Mouse (Mus musculus): ENCODE results near the gene Meox1. TPM values are rescaled to one million over a fixed set of nuclear protein-coding genes. Genes with fewer than 3 reads are reported as not detected.

Gene Meox1
- polyA plus RNA-seq, 1 experiment from 2014 or later = 4.0 TPM

DNA sequence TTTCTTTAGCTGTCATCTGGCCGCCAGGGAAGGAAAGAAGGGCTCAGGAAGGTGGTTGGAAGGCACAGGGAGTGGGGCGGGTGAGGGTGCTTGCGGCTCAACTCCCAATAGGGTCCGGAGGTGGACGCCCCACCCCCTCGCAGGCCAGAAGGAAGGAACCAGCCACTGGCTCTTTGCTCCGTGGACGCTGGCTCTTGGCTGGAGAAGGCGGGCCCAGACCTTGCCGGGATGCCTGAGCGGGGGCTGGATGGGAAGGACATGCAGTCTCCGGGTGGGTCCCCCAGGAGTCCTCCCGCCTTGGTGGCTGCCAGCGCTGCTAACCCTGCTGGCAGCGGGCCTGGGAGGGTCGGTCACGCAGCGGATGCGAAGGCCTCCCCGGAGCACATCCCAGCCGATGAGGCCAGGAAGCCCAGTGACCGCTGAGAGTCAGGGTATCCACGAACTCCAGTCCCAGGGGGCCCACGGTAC is 12.5 kb downstream of the Meox1 start:
- Histone ChIP-seq H3K4me2 (ENCODE audit: low read length) (peak overlapping the region; percentile 43), H3K27me3 (replicated peaks; ENCODE audit: control insufficient read depth, insufficient read depth, low read length) (no peaks in the 10 kb centered on the region), H3K27ac (ENCODE audit: low read depth) (peak overlapping the region; percentile 54), H3K36me3 (ENCODE audit: control insufficient read depth, insufficient read depth, low read length) (no peaks in the 10 kb centered on the region), H3K4me3 (ENCODE audit: low read depth, low read length) (no peak overlapping the region), H3K4me1 (replicated peaks; ENCODE audit: control insufficient read depth, insufficient read depth, low read length) (peaks cover 44% of the 10 kb centered on the region), H3K9ac (ENCODE audit: low read length) (peak overlapping the region; percentile 32; the same call in 1 of the 2 replicates), H3K9me3 (ENCODE audit: control insufficient read depth, low read length) (no peaks in the 10 kb centered on the region)
- WGBS = 5% methylated on average over 23 of the region's 24 CpGs
- peak; percentile 68; the same call in 1 of the 2 replicates for ATAC-seq (replicated peaks; ENCODE audit: low FRiP score, low TSS enrichment, low read depth)
- DNase-seq (ENCODE audit: low spot score) = peak; percentile 71

- Histone ChIP-seq H3K27ac (ENCODE audit: low read depth) (peak overlapping the region; percentile 54), H3K27me3 (replicated peaks; ENCODE audit: control insufficient read depth, insufficient read depth, low read length) (no peaks in the 10 kb centered on the region), H3K9ac (ENCODE audit: low read length) (no peak overlapping the region), H3K4me2 (ENCODE audit: low read length) (peak overlapping the region; percentile 43), H3K4me1 (replicated peaks; ENCODE audit: control insufficient read depth, insufficient read depth, low read length) (peaks cover 44% of the 10 kb centered on the region), H3K4me3 (ENCODE audit: low read depth, low read length) (no peak overlapping the region), H3K9me3 (ENCODE audit: control insufficient read depth, low read length) (no peaks in the 10 kb centered on the region), H3K36me3 (ENCODE audit: control insufficient read depth, insufficient read depth, low read length) (no peaks in the 10 kb centered on the region)
- 25% methylated on average over 7 of the region's 7 CpGs for WGBS
- ATAC-seq (replicated peaks; ENCODE audit: low FRiP score, low TSS enrichment, low read depth) = no peak; the same call in 1 of the 2 replicates
- DNase-seq (ENCODE audit: low spot score) = no peak
Observed at GRCm38 (mm10) chr11:101881185-101881584, 13.0 kb downstream of the Meox1 start.

GRCm38 (mm10) chr11:101879672-101880071 is 14.5 kb downstream of the Meox1 start:
- Histone ChIP-seq H3K9me3 (ENCODE audit: control insufficient read depth, low read length) (no peaks in the 10 kb centered on the region), H3K4me3 (ENCODE audit: low read depth, low read length) (no peak overlapping the region), H3K9ac (ENCODE audit: low read length) (no peak overlapping the region), H3K27ac (ENCODE audit: low read depth) (0 out of 2 replicates have a peak overlapping the region, but pooled peaks have one; percentile 33), H3K27me3 (replicated peaks; ENCODE audit: control insufficient read depth, insufficient read depth, low read length) (no peaks in the 10 kb centered on the region), H3K4me1 (replicated peaks; ENCODE audit: control insufficient read depth, insufficient read depth, low read length) (peaks cover 35% of the 10 kb centered on the region), H3K36me3 (ENCODE audit: control insufficient read depth, insufficient read depth, low read length) (no peaks in the 10 kb centered on the region), H3K4me2 (ENCODE audit: low read length) (no peak overlapping the region)
- DNase-seq (ENCODE audit: low spot score) (no peak), ATAC-seq (replicated peaks; ENCODE audit: low FRiP score, low TSS enrichment, low read depth) (no peak)
- 56% methylated on average over 4 of the region's 4 CpGs for WGBS

DNA sequence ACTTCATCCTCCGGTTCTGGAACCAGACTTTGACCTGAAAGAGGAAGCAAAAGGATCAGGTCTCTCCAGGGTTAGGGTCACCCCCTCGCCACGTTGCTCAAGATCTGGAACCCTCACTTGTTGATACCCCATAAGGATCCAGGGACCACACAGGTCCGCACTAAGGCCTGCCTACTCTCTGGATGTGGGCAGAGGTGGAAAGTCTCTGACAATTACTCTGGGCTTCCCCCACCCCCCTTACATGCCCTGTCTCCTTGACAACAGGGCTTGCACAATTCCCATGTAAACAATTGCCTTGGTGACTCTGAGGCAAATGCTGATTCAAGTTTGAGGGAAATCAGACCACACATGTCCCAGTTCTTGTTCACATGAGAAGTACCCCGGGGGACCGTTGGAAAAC is 15.5 kb downstream of the Meox1 start:
- WGBS = 50% methylated on average over 6 of the region's 6 CpGs
- no peak for DNase-seq (ENCODE audit: low spot score)
- no peak for ATAC-seq (replicated peaks; ENCODE audit: low FRiP score, low TSS enrichment, low read depth)
- H3K9ac ChIP-seq (ENCODE audit: low read length) = no peak overlapping the region
- H3K4me1 ChIP-seq (replicated peaks; ENCODE audit: control insufficient read depth, insufficient read depth, low read length) = peaks cover 43% of the 10 kb centered on the region
- no peaks in the 10 kb centered on the region for H3K9me3 ChIP-seq (ENCODE audit: control insufficient read depth, low read length)
- H3K27me3 ChIP-seq (replicated peaks; ENCODE audit: control insufficient read depth, insufficient read depth, low read length) = no peaks in the 10 kb centered on the region
- no peak overlapping the region for H3K4me3 ChIP-seq (ENCODE audit: low read depth, low read length)
- no peak overlapping the region for H3K27ac ChIP-seq (ENCODE audit: low read depth)
- H3K36me3 ChIP-seq (ENCODE audit: control insufficient read depth, insufficient read depth, low read length) = no peaks in the 10 kb centered on the region
- H3K4me2 ChIP-seq (ENCODE audit: low read length) = no peak overlapping the region

DNA sequence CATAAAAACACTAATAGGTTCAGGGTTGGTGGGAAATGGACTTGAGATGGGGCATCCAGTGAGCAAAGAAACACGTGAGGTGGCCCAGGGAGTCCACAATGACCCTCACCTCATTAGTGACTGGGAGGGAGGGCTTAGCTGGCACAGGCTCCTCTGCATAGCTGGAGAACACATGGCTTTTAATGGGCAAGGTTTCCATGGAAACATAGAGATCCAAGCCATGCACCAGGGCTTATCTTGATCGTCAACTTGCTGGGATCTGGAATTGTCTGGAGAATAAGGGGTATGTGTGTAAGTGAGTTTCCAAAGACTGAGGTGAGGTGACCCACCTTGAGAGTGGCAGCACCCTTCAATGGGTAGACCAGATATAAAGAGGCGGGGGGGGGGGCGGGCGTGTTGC is 19.2 kb downstream of the Meox1 start:
- no peak for DNase-seq (ENCODE audit: low spot score)
- WGBS = 52% methylated on average over 5 of the region's 5 CpGs

DNA sequence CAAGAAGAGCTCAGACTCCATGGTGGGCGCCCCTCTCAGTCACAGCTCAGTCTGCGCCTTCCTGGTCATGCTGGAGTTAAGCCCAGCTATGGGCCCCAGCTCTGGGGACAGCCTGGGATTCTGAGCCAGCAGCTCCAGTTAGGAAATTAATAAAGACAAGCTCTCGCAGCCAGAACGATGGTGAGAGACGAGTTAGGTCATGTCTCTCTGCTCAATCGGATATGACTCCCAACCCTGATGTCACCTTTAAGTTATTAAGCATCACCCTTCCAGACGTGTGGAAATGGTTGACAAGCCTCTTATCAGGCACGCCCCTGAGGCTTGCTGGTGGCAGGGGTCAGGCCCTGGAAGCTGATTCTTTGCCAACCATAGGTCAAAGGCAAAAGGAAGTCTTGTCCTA is 20.3 kb downstream of the Meox1 start:
- Histone ChIP-seq H3K9me3 (ENCODE audit: control insufficient read depth, low read length) (no peaks in the 10 kb centered on the region), H3K4me1 (replicated peaks; ENCODE audit: control insufficient read depth, insufficient read depth, low read length) (peaks cover 27% of the 10 kb centered on the region), H3K27ac (ENCODE audit: low read depth) (no peak overlapping the region), H3K4me2 (ENCODE audit: low read length) (no peak overlapping the region), H3K36me3 (ENCODE audit: control insufficient read depth, insufficient read depth, low read length) (no peaks in the 10 kb centered on the region), H3K27me3 (replicated peaks; ENCODE audit: control insufficient read depth, insufficient read depth, low read length) (no peaks in the 10 kb centered on the region), H3K4me3 (ENCODE audit: low read depth, low read length) (no peak overlapping the region), H3K9ac (ENCODE audit: low read length) (no peak overlapping the region)
- ATAC-seq (replicated peaks; ENCODE audit: low FRiP score, low TSS enrichment, low read depth) (no peak), DNase-seq (ENCODE audit: low spot score) (no peak)
- WGBS = 57% methylated on average over 8 of the region's 8 CpGs

More for the DNA sequence above, 19.2 kb downstream of the Meox1 start:
- no peak overlapping the region for H3K4me3 ChIP-seq (ENCODE audit: low read depth, low read length)
- ATAC-seq (replicated peaks; ENCODE audit: low FRiP score, low TSS enrichment, low read depth) = no peak
- no peaks in the 10 kb centered on the region for H3K36me3 ChIP-seq (ENCODE audit: control insufficient read depth, insufficient read depth, low read length)
- no peaks in the 10 kb centered on the region for H3K9me3 ChIP-seq (ENCODE audit: control insufficient read depth, low read length)
- H3K4me2 ChIP-seq (ENCODE audit: low read length) = no peak overlapping the region
- no peak overlapping the region for H3K9ac ChIP-seq (ENCODE audit: low read length)
- H3K27ac ChIP-seq (ENCODE audit: low read depth) = no peak overlapping the region
- H3K27me3 ChIP-seq (replicated peaks; ENCODE audit: control insufficient read depth, insufficient read depth, low read length) = no peaks in the 10 kb centered on the region
- H3K4me1 ChIP-seq (replicated peaks; ENCODE audit: control insufficient read depth, insufficient read depth, low read length) = peaks cover 34% of the 10 kb centered on the region

DNA sequence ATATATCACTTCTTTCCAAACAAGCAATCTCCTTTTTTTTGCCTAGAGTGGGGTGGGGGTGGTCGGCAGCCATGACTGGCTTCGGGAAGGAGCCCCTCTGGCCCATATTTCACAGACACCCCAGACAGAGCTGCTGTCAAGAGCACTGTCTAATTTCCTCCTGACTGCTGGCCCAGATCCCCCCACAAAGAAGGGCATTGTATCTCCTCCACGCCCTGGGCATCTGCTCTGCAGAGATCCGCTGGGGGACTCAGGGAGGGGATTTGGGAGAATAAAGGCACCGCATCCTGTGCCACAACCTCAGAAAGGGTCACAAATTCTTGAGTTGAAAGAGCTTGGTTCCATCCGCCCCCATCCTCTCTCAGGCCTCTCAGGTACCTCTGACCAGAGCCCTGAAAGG is 22.7 kb downstream of the Meox1 start:
- Histone ChIP-seq H3K27me3 (replicated peaks; ENCODE audit: control insufficient read depth, insufficient read depth, low read length) (no peaks in the 10 kb centered on the region), H3K4me2 (ENCODE audit: low read length) (no peak overlapping the region), H3K9ac (ENCODE audit: low read length) (no peak overlapping the region), H3K36me3 (ENCODE audit: control insufficient read depth, insufficient read depth, low read length) (no peaks in the 10 kb centered on the region), H3K4me3 (ENCODE audit: low read depth, low read length) (no peak overlapping the region), H3K9me3 (ENCODE audit: control insufficient read depth, low read length) (no peaks in the 10 kb centered on the region), H3K4me1 (replicated peaks; ENCODE audit: control insufficient read depth, insufficient read depth, low read length) (peaks cover 31% of the 10 kb centered on the region), H3K27ac (ENCODE audit: low read depth) (no peak overlapping the region)
- WGBS = 42% methylated on average over 6 of the region's 6 CpGs
- ATAC-seq (replicated peaks; ENCODE audit: low FRiP score, low TSS enrichment, low read depth) (no peak), DNase-seq (ENCODE audit: low spot score) (no peak)

DNA sequence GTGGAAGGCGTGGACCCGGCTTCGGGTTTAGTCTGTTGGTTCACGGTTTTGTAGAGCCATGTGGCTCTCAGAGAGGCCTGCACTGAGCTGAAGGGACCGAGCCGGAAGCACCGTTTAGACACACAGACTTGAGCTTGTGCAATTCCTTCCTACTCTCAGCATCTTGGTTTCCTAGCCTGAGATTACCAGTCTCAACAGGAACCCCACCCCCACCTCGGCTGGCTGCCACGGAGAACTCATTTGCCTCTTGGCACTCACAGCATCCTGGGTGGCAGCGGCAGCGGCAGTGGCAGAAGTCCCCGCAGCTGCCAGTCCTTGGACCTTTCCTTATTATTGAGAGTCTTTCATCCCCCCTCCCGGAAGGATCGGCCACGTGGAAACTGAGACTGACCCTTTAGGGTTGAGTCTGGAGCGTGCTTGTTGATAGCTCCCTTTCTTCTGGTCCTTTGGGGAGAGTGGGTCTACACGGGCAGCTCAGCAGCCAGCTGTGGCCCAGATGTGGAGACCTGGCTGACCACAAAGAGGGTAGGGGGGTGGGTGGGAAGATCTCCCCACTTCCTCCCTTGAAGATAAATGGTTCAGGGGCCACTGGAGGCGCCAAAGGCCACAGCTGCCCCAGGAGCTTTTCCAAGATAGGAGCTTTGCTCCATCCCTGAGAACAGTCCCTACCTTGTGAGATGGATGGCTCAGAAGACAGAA is 24.0 kb downstream of the Meox1 start:
- Histone ChIP-seq H3K9me3 (ENCODE audit: control insufficient read depth, low read length) (no peaks in the 10 kb centered on the region), H3K4me3 (ENCODE audit: low read depth, low read length) (no peak overlapping the region), H3K27ac (ENCODE audit: low read depth) (no peak overlapping the region), H3K27me3 (replicated peaks; ENCODE audit: control insufficient read depth, insufficient read depth, low read length) (no peaks in the 10 kb centered on the region), H3K9ac (ENCODE audit: low read length) (no peak overlapping the region), H3K36me3 (ENCODE audit: control insufficient read depth, insufficient read depth, low read length) (no peaks in the 10 kb centered on the region), H3K4me2 (ENCODE audit: low read length) (no peak overlapping the region), H3K4me1 (replicated peaks; ENCODE audit: control insufficient read depth, insufficient read depth, low read length) (peaks cover 31% of the 10 kb centered on the region)
- DNase-seq (ENCODE audit: low spot score) = no peak
- 66% methylated on average over 18 of the region's 18 CpGs for WGBS
- no peak for ATAC-seq (replicated peaks; ENCODE audit: low FRiP score, low TSS enrichment, low read depth)

- DNase-seq (ENCODE audit: low spot score) (peak; percentile 62), ATAC-seq (replicated peaks; ENCODE audit: low FRiP score, low TSS enrichment, low read depth) (peak; percentile 76)
- H3K4me3 ChIP-seq (ENCODE audit: low read depth, low read length) = no peak overlapping the region
- no peaks in the 10 kb centered on the region for H3K27me3 ChIP-seq (replicated peaks; ENCODE audit: control insufficient read depth, insufficient read depth, low read length)
- H3K4me1 ChIP-seq (replicated peaks; ENCODE audit: control insufficient read depth, insufficient read depth, low read length) = peaks cover 22% of the 10 kb centered on the region
- H3K9ac ChIP-seq (ENCODE audit: low read length) = no peak overlapping the region
- no peaks in the 10 kb centered on the region for H3K36me3 ChIP-seq (ENCODE audit: control insufficient read depth, insufficient read depth, low read length)
- H3K27ac ChIP-seq (ENCODE audit: low read depth) = peak overlapping the region; percentile 79
- no peaks in the 10 kb centered on the region for H3K9me3 ChIP-seq (ENCODE audit: control insufficient read depth, low read length)
- 23% methylated on average over 12 of the region's 12 CpGs for WGBS
- no peak overlapping the region for H3K4me2 ChIP-seq (ENCODE audit: low read length)
Observed at GRCm38 (mm10) chr11:101867513-101868052, 26.6 kb downstream of the Meox1 start.

All from intestine, embryonic 14.5 days (tissue).